Mouse (Mus musculus): ENCODE results near the gene Ackr2. TPM values are rescaled to one million over a fixed set of nuclear protein-coding genes. Genes with fewer than 3 reads are reported as not detected.
A peak's percentile ranks its signal among the peaks of the same experiment; 100 is the strongest.

Ackr2 gene
- total RNA-seq (2021): 1 to 10 TPM; 5.9 to 9.5 TPM
- long read RNA-seq, experiment 1, partial matches to known transcripts: 0 of 3 reads
- long read RNA-seq, experiment 1, other reads (novel, unspliced or antisense): 2 of 3 reads
- long read RNA-seq, experiment 2, partial matches to known transcripts: 0 of 2 reads
- long read RNA-seq, experiment 2, other reads (novel, unspliced or antisense): 2 of 2 reads

DNA sequence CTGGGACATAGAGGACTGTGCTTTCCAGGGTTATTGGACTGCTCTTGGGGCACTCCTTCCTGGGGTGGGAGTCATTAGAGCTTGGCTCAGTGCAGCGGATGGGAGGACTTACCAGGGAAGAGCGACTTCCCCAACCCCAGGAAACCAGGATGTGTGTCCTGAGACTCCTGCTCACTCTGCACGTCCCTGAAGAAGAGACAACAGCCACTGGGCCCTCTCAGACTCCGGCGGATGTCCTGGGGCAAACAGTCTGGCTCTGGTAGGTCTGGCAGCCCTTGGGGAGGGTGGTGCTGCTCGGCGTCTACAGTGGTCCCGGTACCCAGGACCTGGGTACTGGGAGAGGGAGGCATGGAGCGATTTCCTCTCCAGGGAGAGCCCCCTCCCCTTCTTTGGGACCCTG is at the start of gene Ackr2:
TSS of gene Ackr2 (plus strand) at position 111 of the 400 bp plus-strand sequence.
- DNase-seq (ENCODE audit: low spot score in 2 of 2): no peak

DNA sequence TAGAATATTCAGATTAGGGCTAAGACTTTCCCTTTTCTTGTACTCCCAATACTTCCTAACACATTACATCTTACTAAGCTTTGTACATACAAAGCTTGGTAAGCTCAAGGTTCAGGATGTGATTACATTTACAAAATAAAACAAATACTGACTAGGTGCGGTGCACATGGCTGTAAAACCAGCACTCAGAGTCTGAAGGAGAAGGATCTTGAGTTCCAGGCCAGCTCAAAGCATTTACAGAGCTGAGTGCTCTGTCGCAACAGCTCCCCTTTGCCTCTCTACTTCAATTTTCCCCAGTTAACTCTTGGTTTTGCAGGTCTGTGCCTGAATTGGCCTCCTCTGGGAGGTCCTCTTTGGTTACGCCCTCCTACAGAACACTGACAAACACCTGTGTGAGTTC is 43.9 kb upstream of the Ackr2 start:
- no peak for DNase-seq (ENCODE audit: low spot score in 2 of 2)

DNA sequence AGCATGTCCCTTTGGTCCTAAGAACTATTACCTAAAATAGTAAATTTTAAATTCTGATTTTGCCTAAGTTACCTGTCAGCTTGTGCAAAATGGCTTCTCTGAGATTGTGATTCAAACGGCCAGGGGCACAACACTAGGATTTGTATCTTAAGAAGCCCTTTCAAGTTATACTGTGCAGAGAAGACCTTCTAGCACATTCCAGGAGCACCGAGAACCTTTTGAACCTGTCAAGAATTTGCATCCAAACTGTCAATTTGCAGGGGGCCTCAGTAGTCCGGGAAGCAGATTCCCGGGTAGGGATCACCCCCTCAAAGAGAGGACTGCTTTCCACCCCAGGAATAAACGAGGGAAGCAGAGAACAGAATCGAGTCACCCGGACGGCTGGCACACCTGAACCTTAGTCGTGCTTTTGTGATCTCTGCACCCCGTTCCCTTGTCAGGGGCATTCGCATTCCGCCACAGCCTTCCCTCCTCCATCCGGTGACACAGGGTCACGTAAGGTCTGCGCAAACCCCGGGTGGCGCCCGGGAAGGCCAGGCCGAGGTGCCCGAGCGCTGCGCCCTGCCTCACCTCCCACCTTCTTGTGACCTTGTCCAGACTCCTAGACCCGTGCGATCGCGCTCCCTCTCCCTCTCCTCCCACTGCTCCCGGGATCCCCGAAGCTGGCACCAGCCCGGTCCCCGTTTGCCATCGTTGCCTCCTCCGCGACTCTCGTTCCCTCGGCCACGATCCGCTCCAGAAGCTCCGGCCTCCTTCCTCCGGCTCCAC is 41.3 kb upstream of the Ackr2 start:
- DNase-seq (ENCODE audit: low spot score in 2 of 2): peak in 1 of 2 experiments; percentile 39

DNA sequence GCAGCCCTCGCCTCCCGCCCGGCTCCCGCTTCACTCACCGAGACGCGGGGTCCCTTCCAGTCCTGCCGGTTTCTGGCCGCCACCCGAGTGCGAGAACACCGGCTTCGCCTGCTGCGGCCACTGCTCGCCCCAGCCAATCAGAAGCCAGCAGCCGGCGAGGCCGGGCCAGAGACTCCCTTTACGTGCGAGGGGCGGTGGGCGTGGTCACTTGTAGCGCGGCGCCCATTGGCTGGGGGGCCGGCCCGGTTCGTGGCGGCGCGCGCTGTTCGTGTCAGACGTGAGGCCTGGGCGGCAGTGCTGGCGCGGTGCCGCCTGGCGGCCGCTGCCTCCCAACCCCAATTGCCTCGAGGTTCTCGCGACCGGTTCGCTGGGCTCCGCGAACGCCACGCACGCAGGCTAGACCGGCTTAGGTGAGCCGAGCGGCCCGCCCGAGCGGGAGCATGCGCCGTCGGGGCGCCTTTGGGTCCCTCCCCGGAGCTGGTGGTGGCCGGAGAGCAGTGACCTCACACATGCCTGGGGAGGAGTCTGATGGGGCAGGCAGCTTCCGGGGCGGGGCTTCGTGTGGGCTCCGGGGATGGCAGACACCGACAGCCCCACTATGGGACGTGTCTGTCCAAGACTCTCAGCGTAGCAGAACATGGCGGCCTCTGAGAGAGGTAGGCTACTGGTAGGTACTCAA is 40.5 kb upstream of the Ackr2 start:
- peak; percentile 98 for DNase-seq (ENCODE audit: low spot score in 2 of 2)

DNA sequence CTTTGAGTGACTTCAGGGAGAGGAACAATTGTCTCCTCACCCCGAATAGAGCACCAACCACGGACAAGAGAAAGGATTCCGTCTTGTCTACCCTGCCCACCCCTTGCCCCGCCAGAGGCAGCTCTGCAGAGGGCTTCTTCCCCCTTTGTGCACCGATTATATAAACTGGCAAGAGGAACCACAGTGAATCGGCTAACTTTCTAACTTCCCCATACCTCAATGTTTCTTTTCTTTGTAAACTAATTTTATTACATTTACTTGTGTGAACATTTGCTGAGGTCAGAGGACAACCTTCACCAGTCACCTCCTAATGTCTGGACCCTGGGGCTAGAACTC is 40.0 kb upstream of the Ackr2 start, which contains the start of gene Higd1a:
TSS of gene Higd1a (minus strand) at position 210 of the 336 bp plus-strand sequence.
- no peak for DNase-seq (ENCODE audit: low spot score in 2 of 2)

DNA sequence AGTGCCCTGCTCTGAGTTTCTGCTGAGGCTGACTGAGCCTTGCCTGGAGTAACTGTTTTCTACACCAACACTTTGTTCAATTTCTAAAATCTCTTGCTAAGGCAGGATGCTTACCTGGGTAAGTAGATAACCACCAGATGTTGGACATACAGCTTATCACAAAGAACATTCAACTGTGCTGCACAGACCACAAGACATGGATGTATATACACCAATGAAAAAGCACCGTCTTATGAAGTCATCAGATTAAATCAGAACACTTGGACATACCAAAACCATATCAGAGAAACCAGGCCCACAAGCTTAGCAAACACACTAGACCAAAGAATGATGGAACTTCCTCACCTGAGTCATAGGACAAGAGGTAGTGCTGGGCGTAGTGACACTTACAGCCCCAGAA is 38.8 kb upstream of the Ackr2 start:
- no peak for DNase-seq (ENCODE audit: low spot score in 2 of 2)

DNA sequence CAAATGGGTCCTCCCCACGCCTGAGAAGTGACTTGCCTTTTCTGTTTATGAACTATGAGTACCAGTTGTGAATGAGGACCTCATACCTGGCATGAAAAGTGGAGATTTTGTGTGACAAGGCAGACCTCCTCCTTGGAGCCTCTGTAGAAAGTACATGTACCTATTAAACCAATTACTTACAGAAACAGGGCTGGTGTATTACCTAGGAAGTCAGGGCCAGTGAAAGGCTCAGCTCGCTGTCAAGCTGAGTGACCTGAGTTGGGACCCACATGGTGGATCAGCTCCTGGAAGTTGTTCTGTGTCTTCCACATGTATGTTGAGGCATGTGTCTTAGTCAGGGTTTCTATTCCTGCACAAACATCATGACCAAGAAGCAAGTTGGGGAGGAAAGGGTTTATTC is 37.2 kb upstream of the Ackr2 start:
- DNase-seq (ENCODE audit: low spot score in 2 of 2): no peak

DNA sequence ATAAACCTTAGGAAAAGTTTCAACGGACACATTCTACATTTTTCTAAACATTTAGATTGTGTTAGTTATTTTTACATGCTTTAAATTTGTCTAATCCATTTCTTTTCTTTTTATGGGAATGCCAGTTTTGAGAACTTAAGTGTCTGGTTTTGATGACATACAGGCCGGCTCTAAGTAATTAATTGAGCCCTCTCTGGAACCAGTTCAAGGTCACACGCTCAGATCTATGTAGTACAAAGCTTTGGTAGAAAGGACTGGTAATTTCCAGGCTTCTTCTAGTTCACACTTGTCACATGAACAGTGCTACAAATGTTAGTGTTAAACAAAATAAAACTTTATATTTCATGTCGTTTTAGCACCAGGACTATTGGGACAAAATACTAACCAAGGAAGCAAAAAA is 33.3 kb upstream of the Ackr2 start:
- DNase-seq (ENCODE audit: low spot score in 2 of 2): no peak

DNA sequence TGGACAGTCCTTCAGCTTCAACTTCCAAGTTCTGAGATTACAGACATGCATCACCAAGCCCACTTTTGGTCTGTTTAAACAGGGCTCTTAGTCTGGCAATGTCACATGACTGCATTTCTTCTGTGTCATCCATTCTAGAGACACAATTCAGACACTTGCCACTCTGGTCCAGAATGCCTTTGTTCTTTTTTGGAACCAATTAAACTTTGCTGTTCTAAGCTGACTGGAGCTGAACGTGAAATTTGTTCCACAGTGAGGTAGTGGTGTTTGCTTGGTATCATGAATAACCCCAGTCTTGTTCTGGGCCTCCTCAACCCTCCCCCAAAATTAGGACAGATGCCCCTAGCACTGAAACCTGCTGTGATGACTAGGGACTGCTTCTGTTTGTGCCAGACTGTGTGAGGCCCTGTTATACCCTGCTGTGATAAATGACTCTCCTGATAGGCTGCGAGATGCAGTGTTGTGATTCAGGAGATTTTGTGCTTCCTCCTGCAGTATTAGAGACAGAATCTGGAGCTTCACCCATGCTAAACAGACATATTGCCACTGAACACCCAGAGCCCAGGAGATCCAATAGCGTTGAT is 32.6 kb upstream of the Ackr2 start:
- DNase-seq (ENCODE audit: low spot score in 2 of 2): no peak

DNA sequence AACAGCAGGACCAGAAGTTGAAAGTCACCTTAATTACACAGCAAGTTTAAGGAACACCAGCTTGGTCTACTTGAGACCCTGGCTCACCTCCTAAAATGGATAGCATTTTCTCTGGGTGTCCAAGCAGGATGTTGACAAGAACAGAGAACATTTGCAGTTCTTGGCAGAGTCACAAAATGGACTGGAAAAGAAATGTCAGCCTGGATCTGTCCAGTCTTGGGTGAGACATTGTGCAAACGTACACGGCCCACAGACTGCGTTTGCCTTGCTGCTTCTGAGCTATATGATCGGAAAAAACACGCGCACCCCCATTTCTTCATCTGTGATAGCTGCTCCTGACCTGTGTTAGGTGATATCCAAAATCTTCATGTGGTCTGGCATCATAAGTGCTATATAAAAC is 30.5 kb upstream of the Ackr2 start:
- no peak for DNase-seq (ENCODE audit: low spot score in 2 of 2)

DNA sequence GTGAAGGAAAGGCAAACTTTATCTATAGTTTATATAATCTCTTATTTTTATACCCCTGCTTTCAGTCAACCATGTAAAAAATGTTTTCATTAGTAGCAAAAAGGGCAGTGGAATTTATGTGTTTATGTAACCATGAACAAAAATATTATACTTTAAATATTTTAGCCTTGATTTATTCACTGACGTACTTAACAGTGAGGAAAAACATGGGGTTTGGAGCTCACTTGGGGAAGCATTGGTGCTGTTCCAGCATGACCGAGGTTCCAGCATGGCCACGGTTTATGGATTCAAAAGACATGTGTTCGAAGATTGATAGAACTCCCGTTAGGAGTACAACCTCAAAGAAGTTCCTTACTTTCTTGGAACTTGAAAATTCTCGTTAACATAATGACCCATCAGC is 29.9 kb upstream of the Ackr2 start:
- DNase-seq (ENCODE audit: low spot score in 2 of 2): no peak

DNA sequence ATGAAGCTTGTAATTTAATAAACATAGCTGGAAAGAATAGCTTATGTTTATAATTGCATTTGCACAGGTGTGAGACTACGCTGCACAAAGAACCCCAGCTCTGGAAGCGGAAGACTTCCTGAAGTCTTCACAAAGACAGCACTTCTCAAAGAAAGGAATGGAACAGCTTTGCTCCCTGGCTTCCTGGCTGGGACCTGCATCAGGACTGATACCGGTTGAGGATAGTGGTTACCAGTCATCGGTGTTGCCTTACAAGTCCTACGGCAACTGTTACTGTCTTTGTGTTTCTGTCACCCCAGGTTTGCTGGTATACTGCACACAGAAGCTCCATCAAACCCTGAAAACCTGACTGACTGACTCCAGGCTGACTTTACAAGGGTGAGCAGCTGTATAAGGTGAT is 28.7 kb upstream of the Ackr2 start:
- no peak for DNase-seq (ENCODE audit: low spot score in 2 of 2)

DNA sequence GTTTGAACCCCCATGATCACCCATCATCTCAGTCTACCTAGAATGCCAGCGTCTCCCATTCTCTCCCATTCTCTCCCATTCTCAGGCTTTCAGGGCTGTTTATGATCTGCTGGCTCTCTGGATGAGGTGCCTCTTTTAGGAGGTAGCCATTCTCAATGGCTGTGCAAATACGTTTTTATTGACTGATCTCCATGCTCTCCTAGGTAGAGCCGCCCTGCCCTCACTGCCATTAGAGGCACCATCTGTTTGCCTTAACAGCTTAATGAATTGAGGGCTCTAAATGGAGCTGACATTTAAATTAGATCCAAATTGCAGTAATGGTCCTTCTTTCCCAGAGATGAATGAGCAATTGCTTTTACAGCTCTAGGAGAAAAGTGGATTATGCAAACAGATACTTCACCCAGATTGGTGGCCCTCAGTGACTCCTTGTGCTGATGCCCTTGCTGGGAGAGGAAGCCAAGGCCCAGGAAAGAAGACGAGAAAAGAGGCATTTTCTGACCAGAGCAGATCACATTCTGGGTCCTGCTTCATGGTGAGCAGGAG is 28.1 kb upstream of the Ackr2 start:
- no peak for DNase-seq (ENCODE audit: low spot score in 2 of 2)

DNA sequence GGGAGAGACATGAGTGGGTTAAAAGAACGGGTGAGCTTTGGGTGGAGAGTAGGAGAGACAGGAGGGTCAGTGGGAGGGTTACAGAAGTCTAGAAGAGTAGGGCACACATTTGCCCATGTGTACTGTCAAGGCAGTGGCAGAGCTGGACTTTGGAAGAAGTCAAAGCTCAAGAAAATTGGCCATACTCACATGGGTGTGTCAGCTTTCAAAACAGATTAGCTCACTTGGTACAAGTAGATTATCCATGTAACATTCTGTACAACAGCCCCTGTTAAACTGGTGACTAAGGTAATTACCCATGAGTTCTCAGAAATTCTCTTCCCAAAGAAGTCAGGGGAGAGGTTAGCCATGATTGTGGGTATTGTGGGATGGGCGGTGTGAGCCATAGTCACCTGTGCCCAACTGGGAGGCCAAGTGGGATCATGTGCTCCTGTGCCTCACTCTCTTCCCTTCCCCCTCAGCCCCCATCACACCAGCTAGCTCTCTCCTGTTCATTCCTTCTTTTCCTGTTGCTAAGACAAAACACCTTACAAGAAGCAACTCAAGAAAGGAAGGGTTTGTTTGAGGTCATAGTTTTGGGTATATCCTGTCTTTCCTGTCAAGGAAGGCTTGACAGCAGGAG is 26.0 kb upstream of the Ackr2 start:
- DNase-seq (ENCODE audit: low spot score in 2 of 2): no peak

DNA sequence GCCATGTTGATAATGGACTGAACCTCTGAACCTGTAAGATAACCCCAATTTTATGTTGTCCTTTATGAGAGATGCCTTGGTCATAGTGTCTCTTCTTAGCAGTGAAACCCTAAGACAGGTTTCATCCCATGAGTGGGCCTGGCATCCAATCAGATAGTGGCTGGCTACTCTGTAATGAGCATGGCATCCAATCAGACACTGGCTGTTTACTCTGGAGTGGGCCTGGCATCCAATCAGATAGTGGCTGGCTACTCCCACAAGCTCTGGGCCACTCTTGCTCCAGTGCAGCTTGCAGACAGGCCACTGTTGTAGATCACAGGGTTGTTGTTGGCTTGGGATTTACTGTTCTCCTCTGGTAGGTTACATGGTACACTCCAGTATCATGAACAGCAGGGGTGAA is 24.6 kb upstream of the Ackr2 start:
- DNase-seq (ENCODE audit: low spot score in 2 of 2): no peak

DNA sequence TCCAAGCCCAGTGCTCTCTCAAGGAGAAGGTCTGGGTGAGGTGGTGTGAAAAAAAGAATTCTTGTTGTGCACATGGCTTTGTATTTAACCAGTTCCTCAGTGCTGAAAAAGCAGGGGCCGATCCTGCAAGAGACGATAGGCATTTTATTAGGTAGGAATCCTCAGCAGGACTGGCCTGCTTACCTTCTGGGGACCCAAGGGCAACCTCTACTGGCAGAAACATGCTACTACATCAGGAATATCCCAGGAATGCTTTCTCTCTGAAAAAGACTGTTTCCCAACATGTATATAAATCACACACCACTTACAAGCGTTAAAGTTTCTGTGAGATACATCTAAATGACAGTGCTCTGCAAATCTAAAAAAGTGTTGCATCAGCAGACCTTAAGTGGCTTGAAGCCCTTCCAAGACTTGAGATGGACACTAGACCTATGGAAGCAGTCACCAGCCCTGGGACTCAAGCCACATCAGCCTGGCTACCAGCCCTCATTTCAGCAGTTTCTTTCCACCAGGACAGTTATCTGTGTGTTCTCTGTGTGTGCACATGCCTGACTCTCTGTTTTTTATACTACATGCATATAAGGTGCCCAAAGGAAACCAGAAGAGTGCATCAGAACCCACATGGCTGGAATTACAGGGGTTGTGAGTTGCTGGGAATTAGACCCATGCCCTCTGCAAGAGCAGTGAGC is 21.0 kb upstream of the Ackr2 start:
- peak; percentile 72 to 77 for DNase-seq (ENCODE audit: low spot score in 2 of 2)

DNA sequence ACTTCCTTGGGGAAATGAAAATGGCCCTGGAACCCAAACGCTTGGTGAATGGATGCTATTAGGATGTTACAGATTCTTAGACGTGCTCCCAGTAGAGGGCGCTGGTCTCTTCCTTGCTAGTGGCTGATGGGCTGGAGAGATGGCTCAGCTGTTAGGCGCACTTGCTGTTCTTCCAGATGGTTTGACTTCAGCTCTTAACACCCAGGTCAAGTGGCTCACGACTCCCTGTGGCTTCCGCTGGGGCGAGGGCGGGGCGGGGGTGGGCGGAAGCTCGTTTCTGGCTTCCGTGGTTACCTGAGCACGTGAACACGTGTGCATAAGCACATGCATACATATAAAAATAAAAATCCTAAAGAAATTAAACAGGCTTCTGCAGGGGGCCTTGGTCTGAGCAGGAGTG is 17.3 kb upstream of the Ackr2 start:
- DNase-seq (ENCODE audit: low spot score in 2 of 2): peak; percentile 75 to 78

DNA sequence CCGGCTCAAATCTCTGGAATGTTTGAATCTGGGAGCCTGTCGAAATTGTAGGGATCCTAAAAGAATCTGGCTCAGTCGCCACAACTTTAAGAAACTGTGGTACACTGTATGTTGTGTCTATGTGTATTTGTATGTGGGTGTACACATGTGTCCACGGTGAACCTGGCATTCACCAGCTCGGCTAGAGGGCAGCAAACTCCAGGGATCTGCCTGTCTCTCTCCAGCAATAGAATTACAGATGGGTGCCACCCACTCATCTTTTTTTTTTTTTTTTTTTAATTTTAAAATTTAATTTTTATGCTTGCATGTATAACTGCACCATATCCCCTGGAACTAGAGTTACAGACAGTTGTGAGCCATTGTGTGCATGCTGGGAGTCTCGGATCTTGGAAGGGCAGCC is 16.9 kb upstream of the Ackr2 start:
- DNase-seq (ENCODE audit: low spot score in 2 of 2): peak in 1 of 2 experiments; percentile 58

DNA sequence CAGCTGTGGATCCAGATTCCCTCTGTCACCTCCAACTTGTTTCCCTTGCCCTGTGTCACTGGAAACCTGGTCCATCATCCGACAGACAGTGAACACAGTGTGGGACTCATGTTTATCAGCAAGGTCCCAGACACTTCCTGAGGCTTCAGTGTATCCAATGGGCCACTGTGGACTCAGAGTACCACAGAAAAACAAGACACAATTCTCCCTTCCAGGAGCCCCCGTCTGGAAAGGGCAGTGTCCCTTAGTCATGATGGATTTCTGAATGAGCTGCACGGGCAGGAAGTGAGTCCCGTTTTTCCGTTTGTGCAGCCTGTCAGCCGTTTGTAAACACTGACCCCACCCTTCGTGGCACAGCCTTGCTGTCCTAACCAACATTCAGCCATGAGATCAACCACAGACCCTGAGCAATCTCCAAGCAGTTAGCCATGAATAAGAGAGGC is 16.1 kb upstream of the Ackr2 start:
- DNase-seq (ENCODE audit: low spot score in 2 of 2): no peak

DNA sequence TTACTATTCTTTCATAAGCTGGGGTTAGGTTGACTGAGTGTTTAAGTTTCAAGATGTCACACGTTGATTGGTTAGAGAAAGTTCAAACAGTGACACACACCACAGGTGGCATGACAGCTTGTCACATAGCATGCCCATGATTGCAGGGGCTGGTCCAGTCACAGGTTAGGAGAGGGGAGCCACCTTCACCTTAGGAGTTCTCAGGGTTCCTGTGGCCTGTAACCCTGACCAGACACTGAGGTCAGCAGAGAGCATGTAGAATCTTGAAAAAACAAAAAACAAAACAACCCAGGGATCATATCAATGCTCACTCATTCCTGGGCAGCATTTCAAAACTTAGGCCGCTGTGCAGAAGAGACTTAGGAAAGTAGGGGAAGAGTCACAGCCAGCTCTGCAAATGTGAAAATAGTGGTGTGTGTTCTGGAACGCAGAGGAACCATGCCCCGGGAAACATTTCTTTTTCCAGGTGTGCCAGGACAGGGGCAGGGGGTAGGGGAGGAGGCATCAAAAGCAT is 8.2 kb upstream of the Ackr2 start:
- DNase-seq (ENCODE audit: low spot score in 2 of 2): no peak
